Mouse (Mus musculus) bone marrow macrophage, adult 2 months (primary cell): ENCODE measurements around the gene Zfand5. TPM values are rescaled to one million over a fixed set of nuclear protein-coding genes. Genes with fewer than 3 reads are reported as not detected.
"Not testable (repeated sequence)": the region's sequence is repeated elsewhere in the genome, so short reads cannot be mapped to it uniquely, and the experiment has no call there.

ENCODE experiments used
- H3K27ac ChIP-seq: 2 replicates; pipeline ENCODE4 v1.5.1; 2012; ENCODE audit warnings: low read depth, low read length; ENCODE audit not compliant: insufficient read depth
- H3K4me1 ChIP-seq: 2 replicates; pipeline ENCODE4 v1.6.1; 2012; ENCODE audit warnings: low read length; ENCODE audit not compliant: control insufficient read depth, insufficient read depth
- H3K4me3 ChIP-seq: 2 replicates; pipeline ENCODE4 v1.5.1; 2012; ENCODE audit warnings: mild to moderate bottlenecking, low read length, moderate library complexity; ENCODE audit not compliant: insufficient read depth
- CTCF ChIP-seq: IDR thresholded peaks from 2 replicates; pipeline ENCODE4 v1.5.1; 2012; ENCODE audit warnings: low read depth, mild to moderate bottlenecking, low read length, moderate library complexity
- POLR2A ChIP-seq: IDR thresholded peaks from 2 replicates; pipeline ENCODE4 v1.6.1; 2012; ENCODE audit warnings: mild to moderate bottlenecking, low read depth, low read length, borderline replicate concordance
- polyA plus RNA-seq: library from polyadenylated mRNA; stranded (reverse); fragments of >200 nt; gene quantifications from 2 replicates; pipeline ENCODE4 v1.2.4, GENCODE M21; 2012; ENCODE audit not compliant: missing spikeins, insufficient read depth, insufficient read length

Gene Zfand5
- polyA plus RNA-seq: 109 and 121 TPM in 2 replicates

DNA sequence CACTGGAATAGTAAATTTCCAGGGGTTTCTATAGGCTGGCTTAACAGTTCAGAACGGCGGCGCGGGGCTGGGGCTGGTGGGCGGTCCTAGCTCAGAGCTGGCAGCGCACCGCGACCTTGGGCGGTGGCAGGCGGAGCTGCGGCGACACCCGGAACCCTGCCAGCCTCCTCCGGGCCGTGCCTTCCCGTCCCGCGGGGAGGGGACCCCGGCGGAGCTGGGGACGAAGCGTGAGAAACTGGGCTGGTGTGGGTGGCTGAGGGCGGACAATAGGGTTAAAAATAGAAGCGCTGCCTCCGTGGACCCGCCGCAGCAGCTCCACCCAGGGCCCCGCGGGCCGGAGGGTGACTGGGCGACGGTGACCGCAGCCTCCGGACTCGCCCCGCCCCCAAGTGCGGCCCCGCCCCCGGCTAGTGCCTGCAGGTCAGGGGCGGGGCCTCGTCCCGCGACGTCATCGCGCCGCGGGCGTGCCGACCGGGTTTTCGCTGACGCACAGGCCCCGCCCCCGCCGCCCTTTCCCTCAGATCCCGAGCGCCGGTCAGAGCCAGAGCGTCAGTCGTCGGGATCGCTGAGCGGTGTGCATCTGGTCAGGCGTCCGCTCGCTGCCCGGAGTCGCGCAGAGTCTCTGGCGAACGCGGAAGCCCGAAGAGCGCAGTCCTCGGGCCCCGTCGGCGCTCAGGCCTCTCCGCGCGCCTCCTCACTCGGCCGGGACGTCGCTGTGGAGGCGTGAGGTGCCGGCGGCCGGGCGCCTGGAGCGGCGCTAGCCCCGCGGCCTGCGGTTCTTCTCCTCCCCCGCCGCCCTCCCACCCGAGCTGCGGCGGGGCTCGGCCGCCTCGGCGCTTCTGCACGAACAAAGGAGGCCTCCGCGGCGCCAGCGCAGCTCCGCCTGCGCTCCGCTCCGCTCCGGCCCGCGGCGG, at the start of gene Zfand5:
Gene Zfand5 (plus strand): TSS at position 538 of the 914 bp plus-strand sequence.
- TF ChIP-seq CTCF: no peak
- TF ChIP-seq POLR2A: peak; percentile 98
- peak within 1 kb of the TSS; percentile 97 for H3K27ac ChIP-seq
- peaks cover 7% of the 10 kb centered on the region for H3K4me1 ChIP-seq
- H3K4me3 ChIP-seq: peak within 1 kb of the TSS; percentile 98

DNA sequence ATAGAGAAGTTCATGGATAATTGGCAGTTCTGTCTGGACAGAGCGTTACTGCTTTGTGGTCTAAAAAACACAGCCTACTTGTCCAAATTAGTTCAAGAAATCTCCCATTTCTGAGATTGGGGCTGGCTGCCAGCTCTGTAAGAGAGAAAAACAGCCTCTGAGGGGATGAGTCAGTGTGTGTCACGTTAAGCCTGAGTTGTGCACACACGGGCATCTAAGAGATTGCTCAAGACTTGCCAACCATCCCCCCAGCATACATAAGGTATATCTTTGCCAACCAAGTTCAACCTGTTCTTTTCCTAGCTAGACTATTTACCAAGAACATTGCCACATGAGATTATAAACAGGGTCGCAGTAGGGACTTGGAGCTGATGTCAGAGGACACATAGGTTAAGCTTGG, 44.9 kb upstream of the Zfand5 start:
- Histone ChIP-seq H3K4me3 (no peak overlapping the region), H3K27ac (no peak overlapping the region), H3K4me1 (peaks cover 18% of the 10 kb centered on the region)
- TF ChIP-seq POLR2A (no peak), CTCF (no peak)

DNA sequence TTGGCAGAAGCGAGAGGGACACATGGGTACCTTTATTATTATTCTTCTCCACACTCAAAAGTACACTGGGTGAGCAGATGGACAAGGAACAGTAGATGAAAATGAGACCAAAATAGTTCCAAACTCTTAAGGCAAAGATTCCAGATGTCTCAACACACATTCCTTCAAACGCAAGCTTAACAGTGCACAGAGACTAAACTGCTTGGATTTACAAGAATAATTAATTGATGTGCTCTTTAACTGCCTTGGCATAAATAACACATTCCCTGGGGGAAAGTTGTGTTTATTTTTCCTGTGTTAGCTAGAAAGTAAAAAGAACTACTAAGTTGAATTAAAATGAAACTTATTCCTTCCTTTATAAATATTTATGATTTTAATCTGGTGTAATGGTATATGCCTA, 44.3 kb upstream of the Zfand5 start:
- Histone ChIP-seq H3K27ac (no peak overlapping the region), H3K4me1 (peaks cover 18% of the 10 kb centered on the region), H3K4me3 (no peak overlapping the region)
- TF ChIP-seq CTCF (no peak), POLR2A (no peak)

DNA sequence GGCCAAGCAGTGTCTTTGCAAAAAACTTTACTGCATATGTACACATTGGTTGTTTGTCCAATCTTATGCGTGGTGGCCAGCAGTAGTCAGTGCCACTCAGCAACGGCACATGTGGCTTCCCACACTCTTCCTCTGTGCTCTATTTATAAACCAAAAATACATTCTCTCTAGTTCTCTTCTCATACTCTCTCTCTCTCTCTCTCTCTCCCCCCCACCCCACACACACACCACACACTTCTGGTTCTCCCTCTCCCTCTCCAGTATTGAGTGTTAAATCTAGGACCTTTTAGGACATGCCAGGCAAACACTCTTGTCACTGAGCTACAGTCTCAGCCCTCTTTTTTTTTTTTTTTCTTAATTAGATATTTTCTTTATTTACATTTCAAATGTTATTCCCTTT, 23.3 kb upstream of the Zfand5 start:
- H3K27ac ChIP-seq, H3K4me3 ChIP-seq, H3K4me1 ChIP-seq: not testable (repeated sequence)

DNA sequence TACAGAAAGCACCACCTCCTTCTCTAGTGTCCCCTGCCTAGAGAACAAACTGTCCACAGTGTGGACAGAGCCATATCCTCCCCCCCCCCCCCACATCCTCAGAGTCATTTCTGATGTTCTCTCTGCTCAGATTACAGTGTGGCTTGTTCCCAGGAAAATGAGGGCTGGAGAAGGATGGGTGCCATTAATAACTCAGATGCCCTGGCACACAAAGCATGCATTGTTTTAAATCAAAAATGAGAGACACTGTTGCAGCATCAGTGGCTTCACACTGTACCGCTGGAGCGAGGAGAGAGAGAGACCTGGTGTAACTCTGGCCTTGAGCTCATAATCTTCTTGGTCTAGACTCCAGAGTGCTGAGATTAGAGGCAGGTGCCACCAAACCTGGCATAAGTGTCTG, 18.2 kb upstream of the Zfand5 start:
- no peak overlapping the region for H3K27ac ChIP-seq
- H3K4me1 ChIP-seq: no peaks in the 10 kb centered on the region
- TF ChIP-seq POLR2A: no peak
- TF ChIP-seq CTCF: no peak
- H3K4me3 ChIP-seq: no peak overlapping the region

DNA sequence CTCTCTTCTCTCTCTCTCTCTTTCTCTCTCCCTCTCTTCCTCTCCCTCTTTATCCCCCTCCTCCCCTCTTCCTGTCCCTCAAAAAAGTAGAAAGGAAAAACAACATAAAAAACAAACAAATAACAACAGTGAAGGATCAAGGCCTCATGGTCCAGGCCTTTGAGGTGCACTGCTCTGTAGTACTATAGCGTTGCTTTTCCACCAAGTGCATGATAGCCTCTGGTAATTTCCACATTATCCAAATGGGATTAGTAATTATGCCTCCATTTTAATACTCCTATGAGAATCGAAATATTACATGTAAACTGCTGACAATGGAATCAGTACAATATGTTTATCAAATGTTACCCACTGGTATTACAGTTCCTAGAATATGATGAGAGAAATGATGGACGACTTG, 16.2 kb upstream of the Zfand5 start:
- TF ChIP-seq POLR2A (no peak), CTCF (no peak)
- no peak overlapping the region for H3K27ac ChIP-seq
- no peak overlapping the region for H3K4me3 ChIP-seq
- H3K4me1 ChIP-seq: no peaks in the 10 kb centered on the region

DNA sequence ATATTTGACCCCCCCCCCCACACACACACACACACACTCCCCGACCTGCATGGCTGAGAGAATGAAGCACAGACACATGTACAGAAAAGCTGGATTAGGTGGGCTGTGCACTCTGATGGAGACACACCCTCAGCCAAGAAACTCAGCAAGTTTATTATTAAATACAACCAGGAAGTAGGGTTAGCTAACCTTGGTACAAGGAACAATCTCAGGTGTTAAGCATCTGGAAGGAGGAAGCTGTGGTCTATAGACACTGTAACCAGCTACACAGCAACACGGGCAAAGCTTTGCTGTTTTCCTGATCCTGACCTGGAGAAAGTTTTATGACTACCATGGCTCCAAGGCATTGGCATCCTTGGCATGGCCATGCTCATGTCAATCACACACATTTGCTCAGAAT, 12.6 kb upstream of the Zfand5 start:
- no peak for TF ChIP-seq CTCF
- TF ChIP-seq POLR2A: no peak
- no peak overlapping the region for H3K27ac ChIP-seq
- H3K4me1 ChIP-seq: no peaks in the 10 kb centered on the region
- H3K4me3 ChIP-seq: no peak overlapping the region

DNA sequence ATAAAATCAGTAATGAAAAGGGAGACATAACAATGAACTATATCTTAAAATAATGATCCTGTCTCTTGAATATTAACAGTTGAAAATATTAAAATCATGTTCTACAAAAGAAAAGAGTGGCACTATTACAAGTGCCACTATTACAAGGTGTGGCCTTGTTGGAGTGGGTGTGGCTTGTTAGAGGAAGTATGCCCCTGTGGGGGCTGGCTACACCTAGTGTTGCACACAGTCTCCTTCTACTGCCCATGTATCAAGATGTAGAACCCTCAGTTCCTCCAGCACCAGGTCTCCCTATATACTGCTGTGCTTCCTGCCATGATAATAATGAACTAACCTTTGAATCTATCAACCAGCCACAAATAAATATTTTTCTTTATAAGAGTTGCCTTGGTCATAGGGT, 11.8 kb upstream of the Zfand5 start:
- Histone ChIP-seq H3K4me3 (no peak overlapping the region), H3K27ac (no peak overlapping the region), H3K4me1 (no peaks in the 10 kb centered on the region)
- no peak for TF ChIP-seq POLR2A
- no peak for TF ChIP-seq CTCF

DNA sequence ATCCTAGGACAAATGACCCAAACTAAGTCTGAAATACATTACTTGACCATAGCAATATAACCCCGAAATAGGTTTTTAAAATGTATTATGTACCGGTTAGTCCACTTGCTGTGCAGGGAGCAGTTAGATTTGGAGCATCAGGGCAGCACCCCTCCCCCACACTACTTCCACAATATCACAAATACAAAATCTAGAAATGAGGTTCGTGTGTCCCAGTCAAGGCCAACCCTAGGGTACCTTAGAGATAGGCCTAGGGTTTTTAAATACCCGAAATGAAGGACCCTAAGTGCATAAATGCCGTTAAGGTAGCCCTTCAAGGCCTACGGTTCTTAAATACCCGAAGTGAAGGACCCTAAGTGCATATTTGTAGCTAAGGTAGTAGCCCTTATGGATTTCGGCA, 892 bp upstream of the Zfand5 start:
- H3K4me3 ChIP-seq: peak overlapping the region; percentile 63
- TF ChIP-seq CTCF (no peak), POLR2A (no peak)
- H3K27ac ChIP-seq: peak overlapping the region; percentile 74
- H3K4me1 ChIP-seq: peaks cover 2% of the 10 kb centered on the region; the same call in 1 of the 2 replicates

DNA sequence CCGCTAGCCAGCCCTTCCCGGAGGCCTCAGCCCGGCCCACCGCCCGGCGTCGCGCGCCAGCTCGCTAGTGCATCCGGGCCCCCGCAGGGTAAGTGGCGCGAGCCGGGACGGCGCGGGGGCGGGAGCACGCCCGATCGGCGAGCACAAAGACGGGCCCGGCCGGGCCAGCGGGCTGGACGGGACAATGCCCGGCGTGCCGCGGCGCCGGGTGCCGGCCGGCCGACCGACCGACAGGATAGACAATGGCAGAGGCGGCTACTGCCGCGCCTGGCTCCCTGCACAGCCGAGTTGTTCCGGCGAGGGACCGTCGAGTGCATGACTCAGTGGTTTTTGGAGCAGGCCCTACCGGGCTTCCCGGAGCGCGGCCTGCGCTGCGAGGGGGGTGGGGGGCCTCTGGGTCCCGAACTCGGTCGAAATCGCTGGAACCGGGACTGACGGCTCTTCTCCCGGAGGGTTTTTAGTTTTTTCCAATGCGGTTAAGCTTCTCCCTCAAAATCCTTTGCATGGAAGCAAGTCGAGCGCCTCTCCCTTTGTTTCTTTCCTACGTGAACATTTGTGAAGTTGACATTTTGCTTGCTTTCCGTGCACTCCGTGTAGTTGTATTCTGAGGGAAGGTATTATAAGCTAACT, 692 bp downstream of the Zfand5 start:
- H3K4me1 ChIP-seq: peaks cover 12% of the 10 kb centered on the region
- no peak for TF ChIP-seq POLR2A
- TF ChIP-seq CTCF: no peak
- H3K4me3 ChIP-seq: peak overlapping the region; percentile 98
- peak overlapping the region; percentile 97 for H3K27ac ChIP-seq
